Mouse (Mus musculus): ENCODE measurements at regions not wholly inside any gene's neighbourhood (a gene's known extent, or its start where the extent isn't known, plus 50 kb on each side); places are given as distances from the start of the nearest gene placed in this dataset.

GRCm38 (mm10) chr9:9375304-9375904 lies 136.5 kb upstream of the Arhgap42 start:
- Histone ChIP-seq H3K36me3 (ENCODE audit: control insufficient read depth, insufficient read depth, low read length) (no peaks in the 10 kb centered on the region), H3K4me1 (replicated peaks; ENCODE audit: control insufficient read depth, insufficient read depth, low read length) (no peaks in the 10 kb centered on the region), H3K4me3 (ENCODE audit: control insufficient read depth, insufficient read depth, low read length) (no peak overlapping the region), H3K27me3 (ENCODE audit: control insufficient read depth, insufficient read depth, low read length) (no peaks in the 10 kb centered on the region), H3K27ac (ENCODE audit: control insufficient read depth, insufficient read depth, low read length) (no peak overlapping the region)
- WGBS = 24% methylated on average over 3 of the region's 3 CpGs
- peak; percentile 15 for DNase-seq
- TF ChIP-seq POLR2A (IDR thresholded peaks at IDR 0.05; ENCODE audit: control insufficient read depth, extremely low read depth, insufficient read depth, low read length, poor library complexity) (no peak), CTCF (IDR thresholded peaks at IDR 0.05; ENCODE audit: borderline replicate concordance, control insufficient read depth, extremely low read depth, insufficient read depth, low read length, poor library complexity) (no peak)

- no peaks in the 10 kb centered on the region for H3K27me3 ChIP-seq (ENCODE audit: control insufficient read depth, insufficient read depth, low read length)
- H3K36me3 ChIP-seq (ENCODE audit: control insufficient read depth, insufficient read depth, low read length) = no peaks in the 10 kb centered on the region
- no peaks in the 10 kb centered on the region for H3K4me1 ChIP-seq (replicated peaks; ENCODE audit: control insufficient read depth, insufficient read depth, low read length)
- TF ChIP-seq POLR2A (IDR thresholded peaks at IDR 0.05; ENCODE audit: control insufficient read depth, extremely low read depth, insufficient read depth, low read length, poor library complexity) (no peak), CTCF (IDR thresholded peaks at IDR 0.05; ENCODE audit: borderline replicate concordance, control insufficient read depth, extremely low read depth, insufficient read depth, low read length, poor library complexity) (no peak)
- H3K4me3 ChIP-seq (ENCODE audit: control insufficient read depth, insufficient read depth, low read length) = no peak overlapping the region
- DNase-seq = no peak
- 93% methylated on average over 1 of the region's 1 CpGs for WGBS
- H3K27ac ChIP-seq (ENCODE audit: control insufficient read depth, insufficient read depth, low read length) = no peak overlapping the region
Observed at GRCm38 (mm10) chr9:9372594-9372993, 133.7 kb upstream of the Arhgap42 start.

GRCm38 (mm10) chr9:9368731-9369130 lies 129.8 kb upstream of the Arhgap42 start:
- no peaks in the 10 kb centered on the region for H3K27me3 ChIP-seq (ENCODE audit: control insufficient read depth, insufficient read depth, low read length)
- no peaks in the 10 kb centered on the region for H3K36me3 ChIP-seq (ENCODE audit: control insufficient read depth, insufficient read depth, low read length)
- TF ChIP-seq POLR2A (IDR thresholded peaks at IDR 0.05; ENCODE audit: control insufficient read depth, extremely low read depth, insufficient read depth, low read length, poor library complexity) (no peak), CTCF (IDR thresholded peaks at IDR 0.05; ENCODE audit: borderline replicate concordance, control insufficient read depth, extremely low read depth, insufficient read depth, low read length, poor library complexity) (no peak)
- no peaks in the 10 kb centered on the region for H3K4me1 ChIP-seq (replicated peaks; ENCODE audit: control insufficient read depth, insufficient read depth, low read length)
- H3K27ac ChIP-seq (ENCODE audit: control insufficient read depth, insufficient read depth, low read length) = no peak overlapping the region
- no peak for DNase-seq
- no peak overlapping the region for H3K4me3 ChIP-seq (ENCODE audit: control insufficient read depth, insufficient read depth, low read length)
- WGBS = 98% methylated on average over 1 of the region's 1 CpGs

- Histone ChIP-seq H3K27ac (ENCODE audit: control insufficient read depth, insufficient read depth, low read length) (no peak overlapping the region), H3K4me3 (ENCODE audit: control insufficient read depth, insufficient read depth, low read length) (no peak overlapping the region), H3K36me3 (ENCODE audit: control insufficient read depth, insufficient read depth, low read length) (no peaks in the 10 kb centered on the region), H3K4me1 (replicated peaks; ENCODE audit: control insufficient read depth, insufficient read depth, low read length) (no peaks in the 10 kb centered on the region), H3K27me3 (ENCODE audit: control insufficient read depth, insufficient read depth, low read length) (no peaks in the 10 kb centered on the region)
- no peak for DNase-seq
- TF ChIP-seq POLR2A (IDR thresholded peaks at IDR 0.05; ENCODE audit: control insufficient read depth, extremely low read depth, insufficient read depth, low read length, poor library complexity) (no peak), CTCF (IDR thresholded peaks at IDR 0.05; ENCODE audit: borderline replicate concordance, control insufficient read depth, extremely low read depth, insufficient read depth, low read length, poor library complexity) (no peak)
- 79% methylated on average over 1 of the region's 1 CpGs for WGBS
Observed at GRCm38 (mm10) chr9:9342456-9343185, 103.7 kb upstream of the Arhgap42 start.

GRCm38 (mm10) chr9:9318624-9319023 lies 79.7 kb upstream of the Arhgap42 start:
- 83% methylated on average over 1 of the region's 1 CpGs for WGBS

GRCm38 (mm10) chr9:9316021-9316420 lies 77.1 kb upstream of the Arhgap42 start:
- no peaks in the 10 kb centered on the region for H3K27me3 ChIP-seq (ENCODE audit: control insufficient read depth, insufficient read depth, low read length)
- 93% methylated on average over 4 of the region's 4 CpGs for WGBS

More at GRCm38 (mm10) chr9:9318624-9319023, 79.7 kb upstream of the Arhgap42 start:
- Histone ChIP-seq H3K4me1 (replicated peaks; ENCODE audit: control insufficient read depth, insufficient read depth, low read length) (no peaks in the 10 kb centered on the region), H3K27ac (ENCODE audit: control insufficient read depth, insufficient read depth, low read length) (no peak overlapping the region), H3K36me3 (ENCODE audit: control insufficient read depth, insufficient read depth, low read length) (no peaks in the 10 kb centered on the region), H3K27me3 (ENCODE audit: control insufficient read depth, insufficient read depth, low read length) (no peaks in the 10 kb centered on the region), H3K4me3 (ENCODE audit: control insufficient read depth, insufficient read depth, low read length) (no peak overlapping the region)
- no peak for TF ChIP-seq POLR2A (IDR thresholded peaks at IDR 0.05; ENCODE audit: control insufficient read depth, extremely low read depth, insufficient read depth, low read length, poor library complexity)
- TF ChIP-seq CTCF (IDR thresholded peaks at IDR 0.05; ENCODE audit: borderline replicate concordance, control insufficient read depth, extremely low read depth, insufficient read depth, low read length, poor library complexity) = no peak
- DNase-seq = no peak

More at GRCm38 (mm10) chr9:9316021-9316420, 77.1 kb upstream of the Arhgap42 start:
- H3K4me1 ChIP-seq (replicated peaks; ENCODE audit: control insufficient read depth, insufficient read depth, low read length) = no peaks in the 10 kb centered on the region
- no peak overlapping the region for H3K4me3 ChIP-seq (ENCODE audit: control insufficient read depth, insufficient read depth, low read length)
- TF ChIP-seq CTCF (IDR thresholded peaks at IDR 0.05; ENCODE audit: borderline replicate concordance, control insufficient read depth, extremely low read depth, insufficient read depth, low read length, poor library complexity) (no peak), POLR2A (IDR thresholded peaks at IDR 0.05; ENCODE audit: control insufficient read depth, extremely low read depth, insufficient read depth, low read length, poor library complexity) (no peak)
- DNase-seq = no peak
- H3K36me3 ChIP-seq (ENCODE audit: control insufficient read depth, insufficient read depth, low read length) = no peaks in the 10 kb centered on the region
- H3K27ac ChIP-seq (ENCODE audit: control insufficient read depth, insufficient read depth, low read length) = no peak overlapping the region
